Mouse (Mus musculus) neutrophil, adult 5-6 weeks (primary cell): ENCODE measurements around the gene Polr3b. TPM values are rescaled to one million over a fixed set of nuclear protein-coding genes. Genes with fewer than 3 reads are reported as not detected.

Experiments
- total RNA-seq: library from RNA; stranded (forward); fragments of 200-1000 nt; gene quantifications from 2 replicates; pipeline ENCODE4 v1.2.3, GENCODE M21; 2017

Polr3b gene
- total RNA-seq, 1 experiment from 2014 or later, result 46.3 TPM

Other genes starting within 250 kb of the Polr3b start
- 0.49 and 1.0 TPM in 2 replicates for gene Nuak1, start 181.7 kb upstream of the Polr3b start, total RNA-seq
- 40.4 and 43.1 TPM in 2 replicates for gene Ckap4, start 88.2 kb upstream of the Polr3b start, total RNA-seq
- gene Tcp11l2, start 45.7 kb upstream of the Polr3b start, total RNA-seq, result 168 and 169 TPM in 2 replicates
- gene Rfx4, start 133.8 kb downstream of the Polr3b start, total RNA-seq, result 0.37 TPM in 1 of 2 replicates, not detected in the other